Mouse (Mus musculus): ENCODE data around the gene Cplx2.

Cplx2 gene

DNA sequence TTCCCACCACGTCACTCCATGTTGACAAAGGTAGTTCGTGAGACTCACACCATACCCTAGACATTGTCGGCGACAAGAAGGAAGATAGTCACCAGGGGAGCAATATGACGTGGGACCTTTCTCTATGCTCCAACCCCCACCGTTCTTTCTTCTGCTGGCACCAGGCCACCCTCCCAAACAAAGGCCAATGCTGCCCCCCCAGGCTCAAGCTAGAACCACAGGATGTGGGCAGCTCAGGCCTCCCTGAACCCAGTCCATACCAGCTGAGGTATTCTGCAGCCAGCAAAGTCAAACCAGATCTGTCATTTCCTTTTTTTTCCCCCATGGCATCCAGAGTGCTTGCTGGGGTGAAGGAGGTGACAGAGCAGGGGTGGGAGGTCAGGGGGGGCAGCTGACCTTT is 3.4 kb upstream of the Cplx2 start:
- in situ Hi-C loops (cut with MboI; ENCODE audit: low sequenced_read_pairs): no loop called here

GRCm38 (mm10) chr13:54368181-54368580 is 3.0 kb upstream of the Cplx2 start:
- in situ Hi-C loops (cut with MboI; ENCODE audit: low sequenced_read_pairs): no loop called here

DNA sequence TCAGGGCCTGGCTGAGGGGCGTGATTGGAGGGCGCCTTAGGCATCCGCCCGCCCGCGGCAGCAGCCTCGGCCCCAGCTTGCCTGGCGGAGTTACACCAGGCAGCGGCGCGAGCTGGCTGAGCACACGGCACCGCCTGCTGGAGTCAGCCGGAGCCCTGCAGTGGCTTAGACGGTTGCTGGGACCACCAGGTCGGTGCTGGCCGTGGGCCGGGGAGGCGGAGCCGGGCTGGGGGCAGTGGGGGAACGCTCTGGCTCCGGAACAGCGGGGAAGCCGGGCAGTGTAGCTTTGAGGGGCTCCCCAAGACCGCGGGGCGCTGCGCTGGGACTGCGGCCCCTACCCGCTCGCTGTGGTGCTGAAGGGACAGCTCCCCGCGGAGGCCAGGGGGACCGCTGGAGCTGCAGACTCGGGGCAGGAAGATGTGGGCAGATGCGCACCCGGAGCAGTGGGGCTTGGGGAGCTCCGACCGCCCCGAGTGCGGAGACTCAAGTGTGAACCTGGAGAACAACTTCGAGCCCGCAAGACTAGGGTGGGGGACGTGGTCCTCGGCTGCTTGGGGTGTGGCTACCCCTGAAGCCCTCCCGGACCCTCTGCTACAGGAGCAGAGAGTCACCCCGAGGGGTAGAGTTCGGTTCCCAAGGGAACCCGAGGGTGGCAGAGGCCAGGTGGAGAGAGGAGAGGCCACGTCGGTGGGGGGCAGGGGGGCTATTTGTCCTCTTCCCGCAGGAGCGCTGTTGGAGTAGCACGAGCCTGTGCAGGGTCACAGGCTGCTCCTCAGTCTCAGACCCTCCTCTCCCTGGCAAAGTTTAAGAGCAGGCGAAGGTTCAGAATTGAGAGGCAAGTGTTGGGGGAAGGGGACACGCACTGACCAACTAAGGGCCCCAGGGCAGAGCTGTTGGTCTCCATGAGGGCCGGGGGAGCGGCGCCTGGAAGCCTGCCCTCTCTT is 510 bp downstream of the Cplx2 start:
- in situ Hi-C loops (cut with MboI; ENCODE audit: low sequenced_read_pairs): no loop called here

DNA sequence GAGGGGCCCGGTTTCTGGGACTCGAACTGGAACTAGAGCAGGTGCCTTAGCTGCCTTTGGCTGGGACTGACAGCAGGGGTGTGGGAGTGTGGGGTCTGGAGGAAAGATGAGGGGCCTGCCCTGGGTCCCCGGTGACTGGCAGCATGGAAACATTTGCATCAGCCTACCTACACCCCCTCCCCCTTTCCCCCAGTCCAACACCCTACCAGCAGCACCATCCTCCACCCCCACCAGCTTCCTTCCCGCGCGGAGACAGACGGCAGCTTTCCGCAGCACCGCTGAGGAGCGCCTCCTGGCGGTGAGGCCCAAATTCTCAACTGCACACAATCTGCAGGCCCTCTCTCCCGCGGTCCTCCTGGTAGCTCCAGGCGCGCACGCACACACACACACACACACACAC is 1.5 kb downstream of the Cplx2 start:
- in situ Hi-C loops (cut with MboI; ENCODE audit: low sequenced_read_pairs): no loop called here

DNA sequence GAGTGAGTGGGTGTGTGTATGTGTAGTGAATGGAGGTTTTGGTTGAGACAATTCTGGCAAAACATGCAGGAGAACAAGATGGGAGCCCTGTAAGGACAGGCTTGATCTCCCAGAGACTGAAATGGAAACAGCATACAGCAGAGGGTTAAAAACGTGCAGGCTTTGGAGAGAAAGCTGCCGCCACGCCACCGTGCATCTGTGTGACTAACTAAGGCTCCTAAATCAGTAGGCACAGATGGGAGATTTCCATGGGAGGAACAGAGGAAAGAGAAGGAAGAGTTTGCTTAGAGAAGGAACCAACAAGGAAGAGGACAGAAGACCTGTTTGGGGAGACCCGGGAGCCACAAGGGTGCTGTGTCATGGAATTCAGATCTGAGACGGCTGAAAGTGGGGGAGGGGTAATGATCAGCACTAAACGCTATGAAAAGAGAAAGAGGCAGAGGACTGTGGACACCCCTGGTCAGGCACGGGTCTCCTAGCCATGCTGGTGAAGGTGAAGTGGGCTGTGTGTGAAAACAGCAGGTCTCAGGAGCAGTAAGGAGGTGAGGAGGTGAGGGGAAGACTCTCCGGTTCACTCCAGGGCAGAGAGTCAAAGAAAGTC is 3.1 kb downstream of the Cplx2 start:
- in situ Hi-C loops (cut with MboI; ENCODE audit: low sequenced_read_pairs): no loop called here

- in situ Hi-C loops (cut with MboI; ENCODE audit: low sequenced_read_pairs): no loop called here
Measured at GRCm38 (mm10) chr13:54375497-54376495, 4.6 kb downstream of the Cplx2 start.

DNA sequence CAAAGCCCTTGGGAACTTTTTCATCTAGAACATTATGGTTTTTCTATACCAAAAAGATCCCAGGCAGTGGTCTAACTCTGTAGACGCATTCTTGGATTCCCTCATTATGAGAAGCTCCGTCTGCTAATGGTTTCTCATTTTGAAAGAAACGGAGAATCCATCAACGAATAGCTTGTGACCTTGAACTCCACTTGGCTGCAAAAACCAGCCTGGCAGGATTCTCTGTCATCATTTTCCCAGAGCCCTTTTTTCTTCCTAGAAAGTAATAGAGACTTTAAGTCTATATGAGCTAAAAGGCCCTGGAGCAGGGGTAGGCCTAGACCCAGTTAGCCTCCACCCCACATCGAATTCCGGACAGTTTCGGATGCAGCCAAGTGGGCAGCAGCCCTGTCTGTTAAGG is 5.6 kb downstream of the Cplx2 start:
- in situ Hi-C loops (cut with MboI; ENCODE audit: low sequenced_read_pairs): no loop called here

DNA sequence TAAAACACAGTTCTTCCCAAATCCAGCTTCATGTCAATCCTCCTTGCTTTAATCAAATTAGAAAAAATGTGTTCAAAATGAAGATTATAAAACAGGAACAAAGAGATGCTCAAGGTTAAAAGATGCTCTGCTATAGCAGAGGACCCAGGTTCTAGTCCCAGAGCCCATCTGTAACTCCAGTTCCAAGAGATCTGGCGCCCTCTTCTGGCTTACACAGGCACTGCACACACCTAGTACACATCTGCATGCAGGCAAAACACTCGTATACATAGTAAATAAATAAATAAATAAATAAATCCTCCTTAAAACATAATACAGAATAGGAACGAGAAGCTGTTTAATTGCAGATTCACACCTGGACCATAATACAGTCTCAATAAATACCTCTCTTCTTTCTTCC is 6.9 kb downstream of the Cplx2 start:
- in situ Hi-C loops (cut with MboI; ENCODE audit: low sequenced_read_pairs): no loop called here

GRCm38 (mm10) chr13:54380421-54380820 is 9.3 kb downstream of the Cplx2 start:
- in situ Hi-C loops (cut with MboI; ENCODE audit: low sequenced_read_pairs): no loop called here

DNA sequence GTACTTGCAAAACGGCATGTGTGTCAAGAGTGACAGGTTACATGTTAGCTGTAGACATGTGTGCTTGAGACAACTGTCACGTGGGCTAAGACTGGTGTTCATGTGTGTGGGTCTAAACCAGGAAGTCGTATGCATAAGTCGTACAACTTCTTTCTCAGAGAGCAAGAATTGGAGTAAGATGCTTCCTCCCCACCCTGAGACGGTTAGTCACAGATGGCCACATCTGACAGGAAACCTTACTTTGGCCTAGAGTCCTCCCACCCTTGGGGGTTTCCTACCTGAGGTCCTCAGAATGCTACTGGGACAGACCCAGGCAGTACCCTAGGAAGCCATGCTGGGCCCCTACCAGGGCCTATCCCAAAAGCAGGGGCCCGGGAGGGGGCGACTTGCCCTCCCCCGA is 10.2 kb downstream of the Cplx2 start:
- in situ Hi-C loops (cut with MboI; ENCODE audit: low sequenced_read_pairs): no loop called here

DNA sequence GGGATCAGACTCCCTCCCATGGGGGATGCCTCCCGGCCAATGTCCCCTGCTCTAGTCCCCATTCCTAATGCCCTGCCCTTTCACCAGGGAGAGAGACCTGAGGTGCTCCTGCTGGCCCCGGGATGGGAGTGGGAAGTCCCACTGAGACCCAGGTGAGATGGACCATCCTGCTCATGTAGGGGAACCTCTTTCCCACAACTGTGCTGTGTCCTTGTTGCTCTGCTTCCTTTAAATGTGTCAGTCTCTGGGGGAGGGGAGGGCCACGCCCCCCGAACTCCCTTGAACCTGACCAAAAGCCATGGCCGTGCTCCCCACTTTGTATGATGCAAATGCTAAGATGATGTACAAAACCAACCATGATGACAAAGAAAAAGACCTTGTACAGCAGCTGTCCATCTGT is 12.4 kb downstream of the Cplx2 start:
- in situ Hi-C loops (cut with MboI; ENCODE audit: low sequenced_read_pairs): no loop called here

GRCm38 (mm10) chr13:54384518-54384917 is 13.4 kb downstream of the Cplx2 start:
- in situ Hi-C loops (cut with MboI; ENCODE audit: low sequenced_read_pairs): no loop called here

GRCm38 (mm10) chr13:54385008-54386004 is 14.2 kb downstream of the Cplx2 start:
- in situ Hi-C loops (cut with MboI; ENCODE audit: low sequenced_read_pairs): no loop called here

- in situ Hi-C loops (cut with MboI; ENCODE audit: low sequenced_read_pairs): no loop called here
Measured at GRCm38 (mm10) chr13:54389971-54390564, 18.9 kb downstream of the Cplx2 start.

- in situ Hi-C loops (cut with MboI; ENCODE audit: low sequenced_read_pairs): no loop called here
Measured at GRCm38 (mm10) chr13:54390565-54391013, 19.4 kb downstream of the Cplx2 start.

DNA sequence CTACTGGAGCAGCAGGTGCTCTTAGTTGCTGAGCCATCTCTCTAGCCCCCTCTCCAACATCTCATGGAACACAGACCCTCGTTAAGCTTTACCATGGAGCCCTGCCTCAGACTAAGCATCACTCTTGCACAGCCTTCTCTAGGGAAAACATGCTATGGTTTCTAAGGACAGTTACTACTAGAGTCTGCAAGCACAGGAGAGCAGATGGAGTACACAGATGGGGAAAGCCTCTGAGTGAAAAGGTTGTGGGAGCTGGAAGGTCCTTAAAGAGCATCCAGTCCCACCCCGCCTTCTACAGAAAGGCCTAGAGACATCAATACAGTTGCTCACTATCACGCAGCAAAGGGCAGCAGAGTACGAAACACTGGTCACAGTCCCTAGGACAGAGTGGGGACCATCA is 20.2 kb downstream of the Cplx2 start:
- in situ Hi-C loops (cut with MboI; ENCODE audit: low sequenced_read_pairs): no loop called here

- in situ Hi-C loops (cut with MboI; ENCODE audit: low sequenced_read_pairs): no loop called here
Measured at GRCm38 (mm10) chr13:54397069-54397468, 25.9 kb downstream of the Cplx2 start.

GRCm38 (mm10) chr13:54400565-54401179 is 29.5 kb downstream of the Cplx2 start:
- in situ Hi-C loops (cut with MboI; ENCODE audit: low sequenced_read_pairs): no loop called here

DNA sequence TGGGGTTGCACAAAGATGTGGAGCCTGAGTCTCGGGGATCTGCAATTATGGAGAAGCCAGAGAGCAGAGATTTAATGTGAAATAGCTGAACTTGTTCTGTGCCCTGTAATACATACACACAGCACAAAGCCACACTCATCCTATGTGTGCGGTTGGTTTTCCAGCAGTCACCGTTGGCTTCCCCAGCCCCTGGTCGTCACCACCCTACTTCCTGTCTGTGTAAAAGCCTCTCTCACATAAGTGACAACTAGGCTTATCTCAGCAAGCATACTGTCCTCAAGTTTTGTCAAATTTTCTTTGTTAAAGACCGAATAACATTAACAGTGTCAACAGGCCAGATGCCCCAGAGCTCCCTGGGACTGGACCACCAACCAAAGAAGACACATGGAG is 30.0 kb downstream of the Cplx2 start:
- in situ Hi-C loops (cut with MboI; ENCODE audit: low sequenced_read_pairs): no loop called here
